Mouse (Mus musculus) gastrocnemius, postnatal 36 days (tissue): Measurements from ENCODE around the gene Bbs9. TPM values are rescaled to one million over a fixed set of nuclear protein-coding genes. Genes with fewer than 3 reads are reported as not detected.
A peak's percentile ranks its signal among the peaks of the same experiment; 100 is the strongest.

ENCODE experiments used
- DNase-seq, 2 experiments: peaks; one replicate each; pipeline ENCODE4 v3.0.0; 2022
- intact Hi-C: fragments of 180-260 bp; cut with DNase I; formaldehyde crosslinking; loops from one replicate; pipeline ENCODE4 v1.15.1; 2025
- total RNA-seq, 2 experiments: library from RNA; stranded (reverse); gene quantifications; 2 replicates each; pipeline ENCODE4 v1.2.3; 2021

The Bbs9 gene
- total RNA-seq, 2 experiments from 2014 or later: 6.8 to 8.7 TPM

GRCm38 (mm10) chr9:22679485-22679884 is 204.0 kb downstream of the Bbs9 start:
- intact Hi-C loops: no loop called here
- no peak for DNase-seq

- DNase-seq: no peak
- intact Hi-C loops: no loop called here
These were observed 204.5 kb downstream of the Bbs9 start for GRCm38 (mm10) chr9:22680031-22680430.

GRCm38 (mm10) chr9:22680484-22680883 is 205.0 kb downstream of the Bbs9 start:
- intact Hi-C loops: no loop called here
- no peak for DNase-seq

- no peak for DNase-seq
- intact Hi-C loops: no loop called here
These were observed 208.3 kb downstream of the Bbs9 start for GRCm38 (mm10) chr9:22683786-22684185.

GRCm38 (mm10) chr9:22686765-22687472 is 211.4 kb downstream of the Bbs9 start:
- no peak for DNase-seq
- intact Hi-C loops: no loop called here

GRCm38 (mm10) chr9:22690234-22690633 is 214.7 kb downstream of the Bbs9 start:
- no peak for DNase-seq

GRCm38 (mm10) chr9:22695392-22695791 is 219.9 kb downstream of the Bbs9 start:
- DNase-seq: no peak
- intact Hi-C loops: no loop called here

More at GRCm38 (mm10) chr9:22690234-22690633, 214.7 kb downstream of the Bbs9 start:
- intact Hi-C loops: no loop called here

- DNase-seq: no peak
- intact Hi-C loops: no loop called here
These were observed 221.4 kb downstream of the Bbs9 start for GRCm38 (mm10) chr9:22696809-22697374.

GRCm38 (mm10) chr9:22697811-22698210 is 222.3 kb downstream of the Bbs9 start:
- no peak for DNase-seq
- intact Hi-C loops: no loop called here

- intact Hi-C loops: no loop called here
These were observed 223.0 kb downstream of the Bbs9 start for GRCm38 (mm10) chr9:22698501-22698900.

GRCm38 (mm10) chr9:22702065-22702611 is 226.6 kb downstream of the Bbs9 start:
- intact Hi-C loops: loop anchor here (10.0 kb wide), 2 partner anchors 147 to 513 kb away; no protein-coding TSS in a partner anchor
- no peak for DNase-seq

More at GRCm38 (mm10) chr9:22698501-22698900, 223.0 kb downstream of the Bbs9 start:
- DNase-seq: no peak

GRCm38 (mm10) chr9:22702812-22703367 is 227.4 kb downstream of the Bbs9 start:
- no peak for DNase-seq
- intact Hi-C loops: loop anchor here (10.0 kb wide), 2 partner anchors 148 to 512 kb away; no protein-coding TSS in a partner anchor

GRCm38 (mm10) chr9:22703541-22703940 is 228.0 kb downstream of the Bbs9 start:
- intact Hi-C loops: loop anchor here (10.0 kb wide), 2 partner anchors 149 to 511 kb away; no protein-coding TSS in a partner anchor
- DNase-seq: no peak

GRCm38 (mm10) chr9:22707166-22707913 is 231.8 kb downstream of the Bbs9 start:
- intact Hi-C loops: loop anchor here (10.0 kb wide), 2 partner anchors 153 to 507 kb away; no protein-coding TSS in a partner anchor
- no peak for DNase-seq

GRCm38 (mm10) chr9:22708970-22709726 is 233.6 kb downstream of the Bbs9 start:
- DNase-seq: peak; percentile 52 to 58
- intact Hi-C loops: loop anchor here (10.0 kb wide), 2 partner anchors 154 to 506 kb away; no protein-coding TSS in a partner anchor

GRCm38 (mm10) chr9:22710032-22710431 is 234.5 kb downstream of the Bbs9 start:
- intact Hi-C loops: loop anchor here (10.0 kb wide), 3 partner anchors 115 to 305 kb away; no protein-coding TSS in a partner anchor
- peak in 1 of 2 experiments; percentile 23 for DNase-seq

- intact Hi-C loops: loop anchor here (10.0 kb wide), 3 partner anchors 113 to 303 kb away; no protein-coding TSS in a partner anchor
- DNase-seq: no peak
These were observed 235.8 kb downstream of the Bbs9 start for GRCm38 (mm10) chr9:22711339-22711738.

- intact Hi-C loops: loop anchor here (10.0 kb wide), 3 partner anchors 112 to 302 kb away; no protein-coding TSS in a partner anchor
- no peak for DNase-seq
These were observed 237.2 kb downstream of the Bbs9 start for GRCm38 (mm10) chr9:22712743-22713142.

- peak; percentile 48 to 57 for DNase-seq
- intact Hi-C loops: loop anchor here (10.0 kb wide), 3 partner anchors 112 to 302 kb away; no protein-coding TSS in a partner anchor
These were observed 237.8 kb downstream of the Bbs9 start for GRCm38 (mm10) chr9:22713286-22713685.
